Mouse (Mus musculus) limb, embryonic 12.5 days (tissue): Measurements from ENCODE around the gene Tubgcp3. TPM values are rescaled to one million over a fixed set of nuclear protein-coding genes. Genes with fewer than 3 reads are reported as not detected.
"Not testable (repeated sequence)": the region's sequence is repeated elsewhere in the genome, so short reads cannot be mapped to it uniquely, and the experiment has no call there.

Experiments
- ATAC-seq: fragments of 200-750 bp; cut with Nextera tagmentation; 2 replicates; pipeline ENCODE4 v1.8.0; 2017; ENCODE audit warnings: low read depth, moderate TSS enrichment; ENCODE audit not compliant: insufficient number of reproducible peaks, insufficient read depth, low FRiP score, low TSS enrichment
- H3K27ac ChIP-seq: fragments of 300-500 bp; sonication (generic); 2 replicates; pipeline ENCODE4 v1.5.1; 2016; ENCODE audit warnings: mild to moderate bottlenecking, moderate library complexity
- H3K27me3 ChIP-seq: fragments of 300-500 bp; sonication (generic); 2 replicates; pipeline ENCODE4 v1.6.1; 2016; ENCODE audit warnings: mild to moderate bottlenecking, moderate library complexity
- H3K36me3 ChIP-seq: fragments of 300-500 bp; sonication (generic); 2 replicates; pipeline ENCODE4 v1.6.1; 2016; ENCODE audit warnings: mild to moderate bottlenecking, moderate library complexity
- H3K4me1 ChIP-seq: fragments of 300-500 bp; sonication (generic); replicated peaks from 2 replicates; pipeline ENCODE4 v1.6.1; 2016
- H3K4me2 ChIP-seq: fragments of 300-500 bp; sonication (generic); 2 replicates; pipeline ENCODE4 v1.6.1; 2016; ENCODE audit warnings: mild to moderate bottlenecking, moderate library complexity
- H3K4me3 ChIP-seq: fragments of 300-500 bp; sonication (generic); replicated peaks from 2 replicates; pipeline ENCODE4 v1.5.1; 2016; ENCODE audit warnings: mild to moderate bottlenecking
- H3K9ac ChIP-seq: fragments of 300-500 bp; sonication (generic); replicated peaks from 2 replicates; pipeline ENCODE4 v1.6.1; 2016; ENCODE audit warnings: mild to moderate bottlenecking, moderate library complexity
- H3K9me3 ChIP-seq: fragments of 300-500 bp; sonication (generic); 2 replicates; pipeline ENCODE4 v1.6.1; 2016; ENCODE audit warnings: mild to moderate bottlenecking, moderate library complexity
- WGBS: fragments of 180-500 bp; shearing (Covaris S2); methylation state at CpG from one replicate; pipeline ENCODE4 v1.1.7; 2016; 5-methylcytosine and 5-hydroxymethylcytosine counted together
- microRNA-seq: library from miRNA; unstranded; fragments of <30 nt; microRNA quantifications from one replicate; pipeline ENCODE4, GENCODE M21; 2017
- polyA plus RNA-seq: library from polyadenylated mRNA; unstranded; fragments of >200 nt; fragmentation: Nextera tagmentation; extraction: Ambion mirVana; gene quantifications from 2 replicates; pipeline ENCODE4 v1.2.1, GENCODE M21; 2016

The Tubgcp3 gene
- polyA plus RNA-seq, 1 experiment from 2014 or later = 48.2 TPM

- 81% methylated on average over 5 of the region's 5 CpGs for WGBS
- no peak overlapping the region for H3K27ac ChIP-seq
- no peaks in the 10 kb centered on the region for H3K4me1 ChIP-seq
- no peak for ATAC-seq
- no peak overlapping the region for H3K4me2 ChIP-seq
- H3K9me3 ChIP-seq = no peaks in the 10 kb centered on the region
- no peaks in the 10 kb centered on the region; the same call in 1 of the 2 replicates for H3K27me3 ChIP-seq
- H3K36me3 ChIP-seq = no peaks in the 10 kb centered on the region
- H3K9ac ChIP-seq = no peak overlapping the region
- no peak overlapping the region for H3K4me3 ChIP-seq
Observed at GRCm38 (mm10) chr8:12583785-12584184, 88.3 kb downstream of the Tubgcp3 start.

DNA sequence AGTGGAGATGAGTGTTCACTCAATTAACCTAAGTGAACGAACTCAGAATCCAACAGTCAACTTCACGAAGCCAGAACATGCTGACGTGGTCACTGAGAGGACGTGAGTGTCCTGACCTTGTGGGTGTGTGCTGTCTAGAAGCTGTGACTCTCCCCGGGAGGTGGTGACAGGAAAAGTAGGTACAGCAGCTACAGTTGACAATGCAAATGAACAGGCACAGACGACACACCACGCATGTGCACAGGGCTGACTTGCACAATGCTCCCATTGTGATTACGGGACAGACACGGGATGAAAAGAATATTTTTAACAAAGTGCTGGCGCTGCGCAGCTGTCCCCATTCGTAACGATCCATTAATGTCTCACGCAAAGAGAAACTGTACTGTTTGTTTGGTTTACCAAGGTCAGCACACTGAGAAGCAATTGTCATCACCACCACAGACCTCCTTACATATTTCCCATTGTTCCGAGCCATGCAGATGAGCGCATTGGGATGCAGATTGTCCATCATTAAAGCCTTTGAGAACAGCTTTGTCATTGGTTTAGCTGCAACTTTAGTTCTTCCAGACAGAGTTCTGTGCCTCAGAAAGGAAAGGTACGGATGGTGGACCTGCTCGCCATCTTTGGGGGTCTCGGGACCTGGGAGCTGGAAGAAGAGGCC, 92.6 kb downstream of the Tubgcp3 start:
- not testable (repeated sequence) for H3K27ac ChIP-seq, H3K4me2 ChIP-seq, ATAC-seq, H3K9me3 ChIP-seq, H3K27me3 ChIP-seq, H3K4me1 ChIP-seq, H3K36me3 ChIP-seq, H3K9ac ChIP-seq, H3K4me3 ChIP-seq
- WGBS = 84% methylated on average over 19 of the region's 19 CpGs

DNA sequence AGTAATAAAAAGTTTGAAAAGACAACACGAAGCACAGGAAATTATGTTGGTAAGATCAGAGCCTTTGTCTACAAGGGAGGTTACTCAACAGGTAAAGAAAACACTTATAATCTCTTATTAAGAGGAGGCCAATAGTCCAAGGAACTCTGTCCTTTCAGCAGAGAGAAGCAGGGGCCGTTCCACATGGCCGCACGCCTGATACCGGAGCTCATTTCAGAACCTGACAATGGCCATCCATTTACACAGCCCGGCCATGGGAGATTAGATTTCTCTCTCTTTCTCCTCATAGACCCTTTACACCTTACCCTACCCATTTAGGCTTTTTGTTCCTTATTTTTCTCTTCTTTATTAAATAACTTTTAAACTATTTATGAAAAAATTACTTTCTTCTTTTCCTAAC, 95.3 kb downstream of the Tubgcp3 start:
- no peaks in the 10 kb centered on the region for H3K9me3 ChIP-seq
- no peak overlapping the region for H3K27ac ChIP-seq
- 86% methylated on average over 6 of the region's 6 CpGs for WGBS
- no peaks in the 10 kb centered on the region for H3K36me3 ChIP-seq
- H3K4me1 ChIP-seq = no peaks in the 10 kb centered on the region
- H3K27me3 ChIP-seq = peaks cover 8% of the 10 kb centered on the region; the same call in 1 of the 2 replicates
- H3K9ac ChIP-seq = no peak overlapping the region
- ATAC-seq = no peak
- H3K4me2 ChIP-seq = no peak overlapping the region
- no peak overlapping the region for H3K4me3 ChIP-seq

DNA sequence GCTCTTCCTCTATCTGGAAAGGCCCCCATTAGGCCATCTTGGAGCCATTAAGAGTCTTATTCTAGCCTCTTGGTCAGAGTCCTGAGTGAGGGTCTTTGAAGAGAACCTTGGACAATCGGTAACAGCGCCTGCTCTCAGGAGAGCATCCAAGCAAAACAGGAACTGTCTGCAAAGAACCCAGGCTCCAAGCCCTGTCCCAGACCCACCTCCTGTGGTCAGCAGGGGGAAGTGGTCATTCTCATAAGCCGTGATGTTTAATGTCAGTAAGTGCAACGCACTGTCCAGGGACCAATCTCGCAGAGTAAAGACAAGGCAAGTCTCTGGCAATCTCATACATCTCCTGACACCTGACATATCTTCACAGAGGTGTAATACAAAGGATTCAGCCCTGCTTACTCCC, 96.0 kb downstream of the Tubgcp3 start:
- WGBS = 67% methylated on average over 5 of the region's 5 CpGs
- H3K4me2 ChIP-seq = no peak overlapping the region

GRCm38 (mm10) chr8:12572814-12573534, 99.1 kb downstream of the Tubgcp3 start, which contains the start of gene Spaca7:
Gene Spaca7 (plus strand): TSS chr8:12573029.
- WGBS = 52% methylated on average over 14 of the region's 14 CpGs

More for the DNA sequence above, 96.0 kb downstream of the Tubgcp3 start:
- H3K27ac ChIP-seq = no peak overlapping the region
- no peak overlapping the region for H3K9ac ChIP-seq
- ATAC-seq = no peak
- H3K27me3 ChIP-seq = peaks cover 8% of the 10 kb centered on the region; the same call in 1 of the 2 replicates
- no peak overlapping the region for H3K4me3 ChIP-seq
- no peaks in the 10 kb centered on the region for H3K36me3 ChIP-seq
- no peaks in the 10 kb centered on the region for H3K9me3 ChIP-seq
- no peaks in the 10 kb centered on the region for H3K4me1 ChIP-seq

GRCm38 (mm10) chr8:12566509-12566908, 105.5 kb downstream of the Tubgcp3 start:
- ATAC-seq = no peak
- 50% methylated on average over 7 of the region's 7 CpGs for WGBS
- no peaks in the 10 kb centered on the region for H3K9me3 ChIP-seq
- H3K4me1 ChIP-seq = peaks cover 7% of the 10 kb centered on the region; the same call in 1 of the 2 replicates
- peaks cover 48% of the 10 kb centered on the region for H3K27me3 ChIP-seq
- no peak overlapping the region for H3K27ac ChIP-seq
- H3K4me2 ChIP-seq = no peak overlapping the region
- H3K9ac ChIP-seq = no peak overlapping the region
- H3K4me3 ChIP-seq = no peak overlapping the region
- H3K36me3 ChIP-seq = no peaks in the 10 kb centered on the region

More at GRCm38 (mm10) chr8:12572814-12573534, 99.1 kb downstream of the Tubgcp3 start, which contains the start of gene Spaca7:
- no peaks in the 10 kb centered on the region for H3K36me3 ChIP-seq
- no peak within 1 kb of the TSS for H3K9ac ChIP-seq
- no peak for ATAC-seq
- no peak within 1 kb of the TSS for H3K4me3 ChIP-seq
- H3K4me2 ChIP-seq = no peak within 1 kb of the TSS
- no peaks in the 10 kb centered on the region for H3K9me3 ChIP-seq
- peaks cover 16% of the 10 kb centered on the region; the same call in 1 of the 2 replicates for H3K27me3 ChIP-seq
- H3K4me1 ChIP-seq = no peaks in the 10 kb centered on the region
- no peak within 1 kb of the TSS for H3K27ac ChIP-seq

- Histone ChIP-seq H3K27me3 (peaks cover 59% of the 10 kb centered on the region), H3K4me3 (no peak overlapping the region), H3K4me2 (no peak overlapping the region), H3K27ac (no peak overlapping the region), H3K36me3 (no peaks in the 10 kb centered on the region), H3K9ac (no peak overlapping the region), H3K4me1 (peaks cover 7% of the 10 kb centered on the region; the same call in 1 of the 2 replicates), H3K9me3 (no peaks in the 10 kb centered on the region)
- WGBS = 53% methylated on average over 10 of the region's 10 CpGs
- no peak for ATAC-seq
Observed at GRCm38 (mm10) chr8:12565488-12565887, 106.6 kb downstream of the Tubgcp3 start.

DNA sequence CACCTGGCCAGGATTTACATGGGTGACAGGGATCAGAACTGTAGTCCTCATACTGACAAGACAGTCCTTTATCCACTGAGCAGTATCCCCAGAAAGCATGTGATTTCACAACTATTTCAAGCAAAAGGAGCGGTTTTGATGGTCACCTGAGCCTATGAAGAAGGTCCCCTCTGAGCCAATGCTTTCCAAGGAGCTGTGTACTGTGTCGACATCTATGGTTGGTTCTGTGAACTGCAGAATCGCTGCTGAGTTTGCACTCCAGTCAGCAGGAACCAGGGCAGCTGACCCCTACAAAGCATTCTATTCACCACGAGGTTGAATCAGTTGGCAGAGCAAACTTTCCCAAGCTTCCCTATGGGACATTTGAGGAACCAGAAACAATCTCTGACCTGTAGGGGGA, 107.7 kb downstream of the Tubgcp3 start:
- Histone ChIP-seq H3K9ac (no peak overlapping the region), H3K4me3 (no peak overlapping the region), H3K4me2 (no peak overlapping the region), H3K4me1 (peaks cover 7% of the 10 kb centered on the region; the same call in 1 of the 2 replicates), H3K36me3 (no peaks in the 10 kb centered on the region), H3K27me3 (peaks cover 68% of the 10 kb centered on the region), H3K9me3 (no peaks in the 10 kb centered on the region), H3K27ac (no peak overlapping the region)
- WGBS = 12% methylated on average over 4 of the region's 4 CpGs
- no peak for ATAC-seq

Small RNAs within 50 kb of the gene (microRNA-seq; reads per million reads assigned to microRNA genes)
- gene Gm26483 = not detected

Other genes starting within 250 kb of the Tubgcp3 start
- gene Spaca7, start 99.2 kb downstream of the Tubgcp3 start, polyA plus RNA-seq = not detected in 2 replicates
- 18.1 and 18.3 TPM in 2 replicates for gene Atp11a, start 84.8 kb upstream of the Tubgcp3 start, polyA plus RNA-seq
- 13.3 and 14.0 TPM in 2 replicates for gene Mcf2l, start 201.6 kb upstream of the Tubgcp3 start, polyA plus RNA-seq